Comparison of ENCODE assay signal across 8 mouse cellular contexts in the genomic region with DNA sequence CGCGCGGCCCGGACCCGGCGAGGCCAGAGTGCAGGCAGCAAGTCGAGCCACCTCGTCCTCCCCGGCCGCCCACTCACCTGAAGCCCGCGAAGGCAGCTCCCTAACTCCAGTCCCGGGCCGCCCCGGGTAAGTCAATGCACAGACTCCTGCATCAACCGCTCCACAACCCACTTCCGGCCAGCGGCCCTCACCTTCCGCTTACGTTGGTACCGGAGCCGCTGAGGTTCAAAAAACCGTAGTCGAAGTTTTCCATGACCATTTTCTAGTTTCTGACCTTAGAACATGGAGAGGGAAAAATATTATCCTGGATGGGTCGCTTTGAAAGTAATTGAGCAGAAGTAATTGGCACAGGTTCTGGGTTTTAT. TPM values are rescaled to one million over a fixed set of nuclear protein-coding genes. Genes with fewer than 3 reads are reported as not detected.
DNase-seq lines count a peak whose midpoint lies in the region; ATAC-seq lines count a peak whose summit lies in the region.

Fastkd5 (minus strand) TSS at position 189 of the 365 bp plus-strand sequence.
Ubox5 (minus strand) TSS at position 200 of the 365 bp plus-strand sequence.

- H3K4me2 ChIP-seq in hindbrain, embryonic 11.5 days (replicated peaks; ENCODE audit: low read depth, low read length), result peak within 1 kb of the TSS; percentile 73

- H3K36me3 ChIP-seq in hindbrain, embryonic 11.5 days (ENCODE audit: control insufficient read depth, insufficient read depth, low read length), result peaks cover 2% of the 10 kb centered on the region; the same call in 1 of the 2 replicates

- peak; percentile 86 for DNase-seq in MN1 (ENCODE audit: low spot score)
- peak; percentile 87 for DNase-seq in cerebellum, adult 9-11 months
- DNase-seq in frontal cortex, adult 2 months (ENCODE audit: extremely low spot score in 1 of 2, low spot score in 1 of 2), result peak; percentile 81 to 95
- peak; percentile 91 for DNase-seq in hindbrain, embryonic 11.5 days (ENCODE audit: low spot score)
- peak; percentile 91 to 92 for DNase-seq in layer of hippocampus, postnatal 10 days (ENCODE audit: low spot score in 2 of 2)
- peak; percentile 94 for DNase-seq in lung, postnatal 14 days
- peak; percentile 78 for DNase-seq in retina, adult 2 months (ENCODE audit: low read depth, low spot score)
- peak; percentile 84 to 85 for DNase-seq in thymus, postnatal 36 days

- H3K4me3 ChIP-seq in hindbrain, embryonic 11.5 days (ENCODE audit: low read depth, low read length), result peak within 1 kb of the TSS; percentile 79

- peaks cover 2% of the 10 kb centered on the region for H3K4me1 ChIP-seq in hindbrain, embryonic 11.5 days (replicated peaks; ENCODE audit: control insufficient read depth, insufficient read depth, low read length)

- peak; percentile 81 for ATAC-seq in hindbrain, embryonic 11.5 days (ENCODE audit: low FRiP score)

- H3K27me3 ChIP-seq in hindbrain, embryonic 11.5 days (ENCODE audit: control insufficient read depth, insufficient read depth, low read length), result peaks cover 13% of the 10 kb centered on the region

- 0% methylated on average over 24 of the region's 25 CpGs for WGBS in hindbrain, embryonic 11.5 days

- no peak within 1 kb of the TSS for H3K27ac ChIP-seq in hindbrain, embryonic 11.5 days (ENCODE audit: low read depth, low read length)

- peak within 1 kb of the TSS; percentile 87 for H3K9ac ChIP-seq in hindbrain, embryonic 11.5 days (ENCODE audit: low read depth, low read length)

- H3K9me3 ChIP-seq in hindbrain, embryonic 11.5 days (ENCODE audit: control insufficient read depth, low read length), result no peaks in the 10 kb centered on the region

RNA-seq across cellular contexts. Expression of gene Fastkd5, which starts in this region (rescaled TPM):
- 3.8 TPM in 2 replicates for polyA plus RNA-seq in frontal cortex, adult 2 months (2012; rRNA removed)
- polyA plus RNA-seq in hindbrain, embryonic 11.5 days (2014; fragmentation: Nextera tagmentation; extraction: Ambion mirVana), result 20.2 and 22.0 TPM in 2 replicates
- total RNA-seq in layer of hippocampus, postnatal 10 days (2021), result 1 to 10 TPM; 8.1 to 8.7 TPM

RNA-seq across cellular contexts. Expression of gene Ubox5, which starts in this region (rescaled TPM):
- polyA plus RNA-seq in frontal cortex, adult 2 months (2012; rRNA removed), result 9.8 and 11.2 TPM in 2 replicates
- polyA plus RNA-seq in hindbrain, embryonic 11.5 days (2014; fragmentation: Nextera tagmentation; extraction: Ambion mirVana), result 16.3 and 17.3 TPM in 2 replicates
- total RNA-seq in layer of hippocampus, postnatal 10 days (2021), result 1 to 10 TPM; 7.4 to 8.2 TPM
